Mouse (Mus musculus) T-helper 2 cell (primary cell): ENCODE measurements around the gene Itgb5.

ENCODE experiments used
- in situ Hi-C: fragments of 300-600 bp; cut with MboI, MseI; formaldehyde crosslinking; loops from one replicate; pipeline ENCODE4 v1.15.1; 2025; ENCODE audit warnings: high pct_unique_total_duplicates

The Itgb5 gene

DNA sequence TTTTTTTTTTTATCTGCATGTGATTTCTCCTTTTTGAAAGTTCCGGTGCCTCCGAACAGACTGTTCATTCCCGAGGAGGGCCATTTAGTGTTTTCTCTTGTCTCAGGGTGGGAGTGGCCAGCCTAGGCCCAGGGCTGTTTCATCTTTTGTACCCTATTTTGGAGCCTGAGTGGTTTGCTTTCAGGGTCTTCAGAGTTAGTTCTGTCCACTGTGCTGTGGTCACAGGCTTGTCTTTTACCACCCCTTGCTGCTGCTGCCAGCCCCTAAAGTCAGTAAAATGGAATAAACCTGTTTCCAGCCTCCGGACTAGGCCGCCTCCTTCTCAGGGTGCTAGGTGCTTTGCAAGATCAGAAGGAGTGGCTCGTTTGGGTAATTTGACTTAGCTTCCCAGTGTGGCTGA lies 2.6 kb downstream of the Itgb5 start:
- in situ Hi-C loops: no loop called here

DNA sequence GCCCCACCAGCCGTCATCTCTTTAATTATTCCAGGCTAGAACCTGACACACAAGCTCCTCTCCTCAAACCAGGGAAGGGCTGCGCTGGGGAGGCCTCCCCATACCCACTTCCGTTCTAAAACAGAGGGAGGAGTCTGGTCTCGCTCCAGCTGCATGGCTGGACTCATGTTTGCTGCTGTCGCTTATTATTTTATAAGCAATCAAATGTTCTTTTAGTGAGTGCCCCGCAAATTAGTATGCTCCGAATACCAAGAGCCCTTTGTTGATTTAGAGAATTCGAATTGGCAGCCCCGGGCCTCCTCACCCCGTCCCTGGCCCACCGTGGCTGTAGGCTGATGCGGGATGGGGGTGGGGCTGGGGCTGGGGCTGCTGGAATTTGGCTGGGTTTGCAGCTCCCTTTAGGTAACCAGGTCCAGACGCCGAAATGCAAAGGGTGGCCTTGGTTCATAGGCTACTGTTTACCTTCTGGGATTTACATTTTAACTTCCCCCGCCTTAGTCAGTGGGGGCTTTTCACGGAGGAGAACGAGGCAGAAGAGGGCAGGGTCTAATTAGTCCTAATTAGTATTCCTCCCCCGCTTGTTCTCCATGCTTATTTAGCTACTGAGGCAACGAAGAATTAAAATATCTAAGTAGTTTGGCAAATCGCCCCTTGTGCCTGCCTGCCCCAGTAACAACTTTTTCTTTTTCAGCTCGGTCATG lies 3.4 kb downstream of the Itgb5 start:
- in situ Hi-C loops: no loop called here

DNA sequence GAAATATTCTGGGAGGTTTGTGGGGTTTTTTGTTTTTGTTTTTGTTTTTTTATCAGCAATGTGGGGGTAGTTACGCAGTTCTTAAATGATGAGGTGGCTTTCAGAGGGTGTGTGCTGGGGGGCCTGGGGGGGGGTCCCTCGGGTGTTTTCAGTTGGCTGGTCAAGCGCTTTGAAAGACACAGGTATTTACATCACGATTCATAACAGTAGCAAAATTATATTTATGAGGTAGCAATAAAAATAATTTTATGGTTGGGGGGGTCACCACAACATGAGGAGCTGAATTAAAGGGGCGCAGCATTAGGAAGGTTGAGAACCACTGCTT lies 3.9 kb downstream of the Itgb5 start:
- in situ Hi-C loops: no loop called here

DNA sequence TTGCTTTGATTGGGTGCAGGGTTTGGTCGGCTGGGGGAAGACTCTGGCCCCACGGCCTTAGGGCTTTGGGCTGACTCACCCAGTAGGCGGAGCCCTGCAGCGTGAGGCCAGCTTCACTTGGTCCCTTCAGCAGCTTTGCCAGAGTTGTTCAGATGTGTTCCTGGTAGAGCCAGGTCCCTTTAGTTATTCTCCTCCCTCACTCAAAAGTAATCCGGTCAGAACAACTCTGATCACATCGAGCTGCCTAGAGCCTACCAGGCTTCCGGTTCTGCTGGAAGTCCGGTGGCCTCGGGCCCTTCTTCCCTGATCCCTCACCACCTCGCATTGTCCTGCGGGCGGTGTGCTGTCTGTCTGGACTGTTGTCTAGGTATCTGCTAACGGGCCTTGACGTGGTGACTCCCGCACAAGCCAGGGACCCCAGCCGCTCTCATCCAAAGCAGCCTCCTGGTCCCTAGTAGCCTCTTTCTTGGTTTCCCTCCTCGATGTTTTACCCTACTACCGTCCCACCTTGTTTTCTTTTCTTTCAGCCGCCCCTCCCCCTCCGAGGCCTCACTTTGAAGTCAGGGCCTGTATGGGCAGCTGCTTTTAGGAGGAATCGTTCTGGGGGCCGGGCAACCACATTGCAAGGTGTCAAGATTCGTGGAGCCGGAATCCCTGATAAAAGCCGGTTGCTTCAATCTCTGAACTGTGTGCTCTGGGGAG lies 4.5 kb downstream of the Itgb5 start:
- in situ Hi-C loops: no loop called here

DNA sequence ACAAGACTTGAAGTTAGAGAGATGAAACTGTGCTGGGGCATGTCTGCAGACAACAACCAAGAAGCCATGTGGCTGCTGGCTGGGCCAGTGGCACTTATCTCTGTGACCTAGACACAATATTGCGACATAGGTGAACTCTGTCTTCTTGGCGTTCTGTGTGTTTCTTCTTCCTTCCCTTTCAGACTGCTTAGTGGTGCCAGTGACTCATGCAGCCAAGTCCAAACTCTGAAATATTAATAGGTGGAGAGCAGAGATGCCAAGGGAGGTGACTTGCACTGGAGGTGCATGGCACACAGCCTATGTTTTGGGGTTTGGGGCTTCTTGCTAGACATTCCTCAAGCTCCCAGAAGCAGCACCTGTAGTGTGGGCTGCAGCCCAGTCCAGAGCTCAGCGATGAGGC lies 7.2 kb downstream of the Itgb5 start:
- in situ Hi-C loops: no loop called here

DNA sequence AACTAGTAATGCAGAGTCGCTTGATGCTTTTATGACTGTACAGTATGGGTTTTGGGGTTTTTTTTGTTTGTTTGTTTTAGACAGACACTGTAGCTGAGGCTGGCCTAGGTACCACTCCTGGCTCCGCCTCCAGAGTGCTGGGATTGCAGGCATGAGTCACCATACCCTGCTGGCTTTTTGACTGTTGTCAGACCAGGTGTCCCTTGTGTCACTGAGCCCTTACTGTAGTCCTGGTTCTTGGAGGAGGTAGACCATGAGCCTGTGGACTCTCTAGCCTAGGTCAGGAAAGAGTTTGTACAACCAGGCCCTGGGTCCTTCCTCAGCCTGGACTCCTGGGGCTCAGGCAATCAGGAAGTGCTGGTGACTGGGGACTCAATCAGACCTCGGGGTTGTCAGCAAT lies 7.7 kb downstream of the Itgb5 start:
- in situ Hi-C loops: no loop called here

DNA sequence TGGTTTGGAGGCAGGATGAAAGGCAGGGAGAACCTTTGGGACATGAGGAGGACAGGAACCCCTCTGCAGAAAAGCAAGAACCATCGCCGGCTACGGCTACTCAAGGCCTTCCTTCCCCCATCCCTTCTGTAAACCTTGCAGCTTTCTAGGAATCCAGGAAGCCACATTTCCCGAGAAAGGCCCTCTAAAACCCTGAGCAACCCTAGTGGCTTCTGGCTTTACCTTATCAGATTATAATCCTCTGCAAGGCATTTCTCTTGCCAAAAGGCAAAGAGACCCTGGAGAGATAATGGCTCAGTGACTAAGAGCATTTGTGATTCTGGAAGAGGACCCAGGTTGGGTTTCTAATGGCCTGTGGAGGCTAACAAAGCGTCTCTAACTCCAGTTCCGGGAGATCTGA lies 11.2 kb downstream of the Itgb5 start:
- in situ Hi-C loops: no loop called here

DNA sequence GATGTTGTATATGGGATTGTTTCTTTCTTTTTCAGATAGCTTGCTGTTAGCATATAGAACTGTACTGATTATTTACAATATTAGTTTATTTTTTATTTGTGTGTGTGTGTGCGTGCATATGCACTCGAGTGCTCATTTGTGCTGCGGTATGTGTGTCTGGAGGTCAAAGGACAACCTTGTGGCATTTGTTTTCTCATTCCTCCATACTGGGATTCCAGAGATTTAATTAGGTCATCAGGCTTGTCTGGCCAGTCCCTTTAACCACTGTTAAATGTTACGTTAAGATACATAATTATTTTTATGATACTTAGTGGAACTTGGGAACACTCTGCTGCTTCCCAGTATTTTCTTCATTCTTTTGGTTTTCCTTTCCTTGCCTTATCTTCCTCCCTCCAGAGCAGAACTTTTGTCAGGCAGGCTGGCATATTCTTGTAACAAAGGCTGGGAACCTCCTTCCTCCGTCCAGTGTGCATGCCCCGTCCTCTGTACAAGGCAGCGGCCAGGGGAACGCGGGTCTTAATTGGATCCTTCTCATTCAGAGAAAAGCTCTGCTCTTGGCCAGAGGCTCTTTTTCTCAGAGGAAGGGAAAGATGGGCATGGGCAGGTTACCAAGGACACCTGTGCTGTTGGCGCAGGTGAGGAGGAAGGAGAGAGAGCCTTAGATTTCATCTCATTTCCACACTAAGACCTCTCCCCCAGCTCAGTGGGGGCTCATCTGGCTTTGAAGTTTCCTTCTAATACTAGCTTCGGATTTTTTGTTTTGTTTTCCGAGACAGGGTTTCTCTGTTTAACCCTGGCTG lies 12.8 kb downstream of the Itgb5 start:
- in situ Hi-C loops: no loop called here

DNA sequence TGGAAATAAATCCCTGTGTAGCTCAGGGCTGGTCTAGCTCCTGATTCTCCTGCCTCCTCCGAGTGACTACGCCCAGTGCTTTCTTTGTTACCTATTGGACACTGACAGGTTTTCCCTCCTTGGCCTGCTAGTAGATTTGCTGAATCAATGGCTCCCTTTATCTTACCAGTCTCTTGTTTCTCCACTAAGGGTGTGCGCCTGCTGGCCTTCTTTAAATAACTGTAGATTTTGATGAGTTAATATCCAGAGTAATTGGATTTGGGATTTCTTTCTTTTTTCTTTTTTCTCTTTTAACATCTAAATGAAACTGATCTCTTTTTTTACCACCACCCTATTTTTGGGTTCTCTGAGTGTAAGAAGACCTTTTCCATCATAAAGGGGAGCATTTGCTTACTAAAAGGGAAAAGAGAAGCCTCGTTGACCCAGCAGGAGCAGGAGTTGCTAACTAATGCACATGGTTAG lies 14.7 kb downstream of the Itgb5 start:
- in situ Hi-C loops: no loop called here

DNA sequence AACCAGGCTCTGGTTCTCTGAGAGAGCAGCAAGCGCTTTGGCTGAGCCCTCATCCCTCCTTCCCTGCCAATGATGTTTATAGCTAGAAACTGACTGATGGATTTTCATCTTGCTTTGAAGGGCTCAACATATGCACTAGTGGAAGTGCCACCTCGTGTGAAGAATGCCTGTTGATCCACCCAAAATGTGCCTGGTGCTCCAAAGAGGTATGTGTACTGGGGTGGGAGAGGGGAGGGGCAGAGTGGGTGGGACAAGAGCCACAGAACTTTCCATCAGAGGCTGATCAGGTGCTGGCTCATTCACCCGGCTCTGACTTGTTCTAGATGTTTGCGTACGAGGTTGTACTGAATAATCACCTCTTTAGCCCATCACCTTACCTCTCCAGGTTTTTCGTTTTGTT lies 15.4 kb downstream of the Itgb5 start:
- in situ Hi-C loops: no loop called here

DNA sequence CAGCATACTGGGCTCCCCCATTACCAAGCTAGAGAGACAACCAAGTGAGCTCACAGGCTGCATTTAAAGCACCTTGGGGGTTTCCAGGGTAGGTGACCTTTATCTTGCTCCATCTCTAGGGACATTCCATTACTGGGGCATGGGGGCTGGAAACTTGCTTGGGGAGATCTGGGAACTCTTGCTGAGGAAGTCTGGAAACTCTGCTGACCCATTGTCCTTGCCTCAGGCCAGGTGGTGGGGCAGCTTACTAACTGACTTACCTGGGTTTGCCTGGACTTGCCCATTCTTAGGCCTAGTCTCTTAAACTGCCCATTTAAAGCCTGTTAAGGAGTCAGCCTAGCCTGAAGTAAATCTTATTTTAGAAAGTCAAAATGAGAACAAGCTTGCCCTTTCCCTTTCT lies 23.8 kb downstream of the Itgb5 start:
- in situ Hi-C loops: loop anchor here (10.0 kb wide), 1 partner anchor 882 kb away; no protein-coding TSS in a partner anchor

DNA sequence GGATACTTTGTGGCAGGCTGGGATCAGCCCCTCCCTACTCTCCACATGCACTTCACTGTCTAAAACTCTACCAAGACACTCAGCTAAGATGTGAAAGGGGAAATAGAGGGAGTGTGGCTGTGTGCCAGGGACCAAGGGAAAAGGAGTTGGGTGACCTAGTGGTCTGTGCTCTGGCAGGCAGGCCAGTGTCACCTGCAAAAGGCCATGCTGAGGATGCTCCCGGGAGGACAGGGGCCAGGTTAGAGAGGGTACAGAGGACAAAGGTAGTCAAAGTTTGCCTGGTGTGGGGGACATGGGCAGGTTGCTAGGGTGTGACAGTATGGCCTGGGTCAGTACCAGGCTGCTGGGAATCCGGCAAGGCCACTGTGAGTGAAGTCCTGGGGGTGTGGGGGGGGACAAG lies 29.3 kb downstream of the Itgb5 start:
- in situ Hi-C loops: loop anchor here (10.0 kb wide), 1 partner anchor 876 kb away; no protein-coding TSS in a partner anchor

DNA sequence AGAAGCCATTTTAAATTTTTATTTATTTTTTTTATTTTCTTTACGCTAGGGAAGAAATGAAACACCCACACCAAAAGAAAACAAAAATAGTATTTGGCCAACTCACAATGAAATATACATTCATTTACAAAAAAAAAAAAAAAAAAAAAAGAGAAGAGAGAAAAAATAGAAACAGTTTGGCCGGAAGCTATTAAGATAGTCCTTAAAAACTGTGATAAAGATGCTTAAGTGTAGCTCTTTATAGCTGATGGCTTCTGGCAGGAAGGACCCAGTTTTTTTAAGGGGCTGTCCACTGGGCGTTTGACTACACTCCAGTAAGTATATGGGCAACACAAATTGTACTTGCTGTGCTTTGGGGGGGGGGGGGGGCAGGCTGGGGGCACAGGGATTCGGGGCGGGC lies 29.9 kb downstream of the Itgb5 start:
- in situ Hi-C loops: loop anchor here (10.0 kb wide), 1 partner anchor 875 kb away; no protein-coding TSS in a partner anchor

DNA sequence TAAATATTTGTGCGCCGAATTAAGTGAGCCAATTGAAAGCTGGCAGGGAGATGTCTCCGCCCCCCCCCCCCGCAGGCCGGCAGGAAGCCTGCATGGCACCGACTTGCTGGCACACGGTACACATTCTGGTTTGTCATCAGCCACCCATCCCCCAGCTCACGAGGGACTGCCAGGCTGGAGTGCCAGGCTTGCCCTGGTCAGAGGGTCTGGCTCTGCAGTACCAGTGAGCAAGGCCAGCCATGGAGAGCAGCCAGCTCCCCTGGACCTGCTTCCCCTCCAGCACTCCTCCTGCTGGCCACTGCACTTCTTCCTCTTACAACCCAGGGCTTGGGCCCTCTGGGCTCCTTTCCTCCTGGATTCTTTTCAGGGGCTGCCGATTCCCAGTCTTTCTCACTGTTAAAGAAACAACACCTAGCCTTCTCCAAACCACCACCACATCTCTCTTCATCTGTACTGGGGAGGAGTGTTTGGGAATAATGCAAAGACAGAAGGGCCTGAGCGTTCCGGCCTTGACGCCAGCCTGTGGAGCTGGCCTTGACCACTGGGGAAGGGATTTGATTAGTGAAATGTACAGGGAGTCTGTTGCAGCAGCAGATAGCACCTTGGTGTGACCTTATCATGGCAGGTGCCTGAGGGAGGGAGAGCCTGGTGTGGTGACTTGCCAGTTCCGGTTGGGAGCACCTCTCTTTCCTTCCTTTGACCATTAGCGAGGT lies 30.7 kb downstream of the Itgb5 start:
- in situ Hi-C loops: loop anchor here (10.0 kb wide), 1 partner anchor 875 kb away; no protein-coding TSS in a partner anchor

DNA sequence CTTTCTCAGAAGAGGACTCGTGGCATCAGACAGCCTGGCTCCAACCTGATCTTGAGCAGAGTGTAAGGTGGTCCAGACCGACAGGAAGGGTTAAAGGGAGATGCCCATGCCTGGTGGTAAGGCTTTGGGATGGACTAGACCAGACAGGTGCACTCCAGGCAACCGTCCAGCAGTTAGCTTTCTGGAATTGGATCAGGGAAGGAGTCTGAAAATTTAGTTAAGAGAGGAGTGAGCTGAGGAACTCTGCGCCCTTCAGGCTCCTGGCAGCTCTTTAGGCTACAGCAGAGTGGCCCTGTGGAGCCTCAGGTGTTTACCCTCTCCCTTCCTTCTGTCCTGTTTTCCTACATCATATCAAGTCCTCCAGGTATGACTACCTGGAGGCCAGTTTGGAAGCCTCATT lies 32.9 kb downstream of the Itgb5 start:
- in situ Hi-C loops: no loop called here

DNA sequence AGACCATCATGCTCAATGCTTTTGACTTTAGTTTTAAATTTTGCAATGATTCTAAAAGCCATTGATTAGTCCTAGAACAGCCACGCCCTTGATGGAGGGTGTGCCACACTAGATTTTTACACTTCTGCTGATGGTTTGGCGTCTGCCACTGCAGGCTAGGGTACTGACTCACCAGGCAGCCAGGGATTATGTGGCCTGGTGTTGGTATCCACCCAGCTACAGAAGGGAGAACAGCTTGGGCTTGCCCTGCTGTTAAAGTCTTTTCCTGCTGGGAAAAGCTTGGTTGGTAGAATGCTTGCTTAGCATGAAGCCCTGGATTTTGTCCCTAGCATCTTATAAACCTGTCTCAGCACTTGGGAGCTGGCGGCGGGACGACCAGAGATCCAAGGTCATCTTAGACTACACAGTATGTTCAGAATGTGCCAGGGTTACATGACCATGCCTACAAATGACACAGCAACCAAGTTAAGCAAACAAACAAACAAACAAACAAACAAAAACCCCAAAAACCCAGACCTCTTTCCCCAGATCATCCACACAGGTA lies 33.8 kb downstream of the Itgb5 start:
- in situ Hi-C loops: no loop called here

DNA sequence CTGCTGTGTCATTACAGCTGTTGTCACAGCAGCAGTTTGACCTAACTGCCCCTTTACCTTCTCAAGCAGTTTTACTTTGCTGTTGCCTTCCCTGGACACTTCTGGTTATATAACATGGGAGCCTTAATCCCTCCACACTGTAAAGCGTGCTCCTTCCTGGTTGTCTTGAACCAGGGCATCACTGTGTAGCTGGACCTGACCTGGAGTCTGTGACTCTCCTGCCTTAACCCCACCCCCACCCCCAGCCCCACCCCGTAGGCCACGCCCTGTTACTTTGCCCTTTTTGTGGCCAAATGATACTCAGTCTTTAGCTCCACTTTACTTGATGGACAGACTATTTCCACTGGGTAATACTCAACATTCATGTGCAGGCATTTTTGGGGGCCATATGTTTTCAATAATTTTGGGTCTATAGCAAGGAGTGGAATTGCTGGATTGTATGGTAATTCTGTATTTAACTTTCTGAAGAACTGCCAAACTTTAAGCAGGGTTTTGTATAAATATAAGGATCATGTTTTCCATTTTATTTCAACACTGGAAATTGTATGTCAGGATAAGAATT lies 40.8 kb downstream of the Itgb5 start:
- in situ Hi-C loops: no loop called here

DNA sequence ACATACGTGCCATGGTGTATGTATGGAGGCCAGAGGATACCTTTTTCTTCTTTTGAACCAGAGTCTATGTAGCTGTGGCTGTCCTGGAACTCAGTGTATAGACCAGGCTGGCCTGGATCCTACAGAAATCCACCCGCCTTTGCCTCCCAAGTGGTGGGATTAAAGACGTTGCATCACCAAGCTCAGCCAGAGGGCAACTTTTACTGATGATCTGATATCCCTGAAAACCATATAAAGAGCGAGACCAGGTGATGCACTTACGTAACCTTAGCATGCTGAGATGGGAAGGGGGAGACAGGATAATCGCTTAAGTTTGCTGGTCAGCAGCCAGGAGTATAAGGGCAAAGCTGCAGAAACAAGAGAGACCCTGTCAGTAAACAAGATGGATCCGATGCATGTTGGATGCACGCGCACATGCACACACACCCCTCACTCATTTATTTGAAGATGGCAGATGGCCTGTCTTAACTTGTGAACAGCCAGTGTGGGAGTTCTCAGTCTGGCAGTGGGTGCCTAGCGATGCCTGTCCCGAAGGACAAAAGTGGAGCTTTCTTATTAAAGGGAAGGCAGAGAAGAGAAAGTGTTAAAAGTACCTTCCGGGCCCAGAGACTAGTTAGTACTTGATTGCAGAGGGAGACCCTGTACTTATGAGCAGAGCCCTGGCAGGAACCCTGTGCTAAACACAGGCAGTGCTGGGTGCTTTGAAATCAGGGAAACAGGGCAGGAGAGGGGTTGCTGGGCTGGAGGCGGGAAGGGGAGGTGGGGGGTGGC lies 41.7 kb downstream of the Itgb5 start:
- in situ Hi-C loops: no loop called here

DNA sequence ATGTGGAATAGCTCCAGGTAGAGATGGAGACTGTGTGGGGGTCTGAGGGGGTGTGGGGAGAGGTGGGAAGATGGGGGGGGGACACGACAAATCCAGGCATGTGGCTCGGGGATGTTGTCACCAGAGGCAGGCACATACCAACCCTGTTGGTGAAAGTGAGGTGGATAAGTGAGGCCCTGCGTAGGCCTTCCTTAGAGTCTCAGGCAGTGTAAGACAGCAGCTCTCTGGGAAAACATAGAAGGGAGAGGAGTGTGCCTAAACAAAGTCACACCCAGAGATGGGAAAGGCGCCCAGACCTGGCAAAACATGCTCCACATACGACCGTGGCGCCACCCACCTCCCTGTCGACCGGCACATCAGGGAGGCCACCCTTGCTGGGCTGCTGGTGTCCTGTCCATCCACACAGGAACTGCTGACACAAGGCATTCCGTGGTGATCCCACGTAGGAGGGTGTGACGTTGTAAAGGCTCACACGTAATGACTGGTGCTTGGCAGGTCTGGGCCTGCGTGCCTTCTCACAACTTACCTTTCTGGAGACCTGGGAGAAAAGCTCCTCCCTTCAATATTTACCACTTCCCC lies 42.5 kb downstream of the Itgb5 start:
- in situ Hi-C loops: no loop called here

DNA sequence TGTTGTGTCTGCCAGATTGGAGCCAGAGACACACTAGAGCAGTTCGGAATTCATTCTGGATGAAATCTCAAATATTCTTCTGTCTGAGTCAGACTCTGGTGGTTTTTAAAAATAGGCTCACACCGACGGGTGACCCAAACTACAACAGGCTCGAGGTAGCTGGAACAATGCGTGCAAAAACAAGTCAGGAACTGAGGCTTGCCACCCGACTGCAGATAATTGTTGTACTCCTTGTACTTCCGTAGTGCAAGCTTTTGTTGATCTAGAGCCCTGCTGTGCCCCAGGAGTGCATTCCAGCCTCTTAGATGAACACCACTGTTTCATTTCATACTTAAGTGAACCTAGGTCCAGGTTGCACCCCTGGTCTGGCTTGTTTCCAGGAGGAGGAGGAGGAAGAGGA lies 43.8 kb downstream of the Itgb5 start:
- in situ Hi-C loops: no loop called here
